Mouse (Mus musculus): ENCODE data around the gene Rab3gap2. TPM values are rescaled to one million over a fixed set of nuclear protein-coding genes. Genes with fewer than 3 reads are reported as not detected.

The Rab3gap2 gene
- polyA plus RNA-seq, 1 experiment from 2014 or later, result 19.3 TPM

- WGBS (ENCODE audit: insufficient replicate concordance), result 67% methylated on average over 4 of the region's 4 CpGs
- no peak for ATAC-seq
- peaks cover 84% of the 10 kb centered on the region for H3K36me3 ChIP-seq
- no peak overlapping the region for H3K9ac ChIP-seq
- H3K27ac ChIP-seq, result no peak overlapping the region
- no peak overlapping the region for H3K4me3 ChIP-seq
- H3K27me3 ChIP-seq (replicated peaks), result no peaks in the 10 kb centered on the region
- no peak overlapping the region for H3K4me2 ChIP-seq
- no peaks in the 10 kb centered on the region for H3K4me1 ChIP-seq
- H3K9me3 ChIP-seq (replicated peaks), result no peaks in the 10 kb centered on the region
Observed at GRCm38 (mm10) chr1:185268675-185269074, 64.8 kb downstream of the Rab3gap2 start.

- H3K36me3 ChIP-seq, result peaks cover 82% of the 10 kb centered on the region
- 87% methylated on average over 8 of the region's 8 CpGs for WGBS (ENCODE audit: insufficient replicate concordance)
Observed at GRCm38 (mm10) chr1:185270403-185271097, 66.6 kb downstream of the Rab3gap2 start.

GRCm38 (mm10) chr1:185271373-185271772 lies 67.5 kb downstream of the Rab3gap2 start:
- Histone ChIP-seq H3K27me3 (replicated peaks) (no peaks in the 10 kb centered on the region), H3K27ac (no peak overlapping the region), H3K9ac (no peak overlapping the region), H3K4me1 (no peaks in the 10 kb centered on the region), H3K4me2 (no peak overlapping the region), H3K36me3 (peaks cover 81% of the 10 kb centered on the region), H3K4me3 (no peak overlapping the region), H3K9me3 (replicated peaks) (no peaks in the 10 kb centered on the region)
- 92% methylated on average over 9 of the region's 9 CpGs for WGBS (ENCODE audit: insufficient replicate concordance)
- no peak for ATAC-seq

More at GRCm38 (mm10) chr1:185270403-185271097, 66.6 kb downstream of the Rab3gap2 start:
- ATAC-seq, result peak; percentile 7; the same call in 1 of the 2 replicates
- Histone ChIP-seq H3K9ac (no peak overlapping the region), H3K4me1 (no peaks in the 10 kb centered on the region), H3K27ac (no peak overlapping the region), H3K9me3 (replicated peaks) (no peaks in the 10 kb centered on the region), H3K4me2 (no peak overlapping the region), H3K27me3 (replicated peaks) (no peaks in the 10 kb centered on the region), H3K4me3 (no peak overlapping the region)

GRCm38 (mm10) chr1:185274819-185275545 lies 71.1 kb downstream of the Rab3gap2 start:
- Histone ChIP-seq H3K4me2 (no peak overlapping the region), H3K4me3 (no peak overlapping the region), H3K4me1 (no peaks in the 10 kb centered on the region), H3K36me3 (peaks cover 89% of the 10 kb centered on the region), H3K9me3 (replicated peaks) (no peaks in the 10 kb centered on the region), H3K27ac (no peak overlapping the region), H3K27me3 (replicated peaks) (no peaks in the 10 kb centered on the region), H3K9ac (no peak overlapping the region)
- ATAC-seq, result no peak
- 65% methylated on average over 5 of the region's 5 CpGs for WGBS (ENCODE audit: insufficient replicate concordance)

GRCm38 (mm10) chr1:185275976-185276375 lies 72.1 kb downstream of the Rab3gap2 start:
- Histone ChIP-seq H3K36me3 (peaks cover 94% of the 10 kb centered on the region), H3K9me3 (replicated peaks) (no peaks in the 10 kb centered on the region), H3K4me3 (no peak overlapping the region), H3K27ac (no peak overlapping the region), H3K4me1 (no peaks in the 10 kb centered on the region), H3K4me2 (no peak overlapping the region), H3K27me3 (replicated peaks) (no peaks in the 10 kb centered on the region), H3K9ac (no peak overlapping the region)
- WGBS (ENCODE audit: insufficient replicate concordance), result 81% methylated on average over 7 of the region's 7 CpGs
- no peak for ATAC-seq

- Histone ChIP-seq H3K36me3 (peaks cover 94% of the 10 kb centered on the region), H3K27ac (no peak overlapping the region)
- no peak for ATAC-seq
Observed at GRCm38 (mm10) chr1:185277022-185277421, 73.1 kb downstream of the Rab3gap2 start.

GRCm38 (mm10) chr1:185279288-185279687 lies 75.4 kb downstream of the Rab3gap2 start:
- H3K4me3 ChIP-seq, result no peak overlapping the region
- ATAC-seq, result no peak
- no peak overlapping the region for H3K9ac ChIP-seq
- 76% methylated on average over 9 of the region's 9 CpGs for WGBS (ENCODE audit: insufficient replicate concordance)
- peaks cover 96% of the 10 kb centered on the region for H3K36me3 ChIP-seq
- H3K4me2 ChIP-seq, result no peak overlapping the region
- H3K27ac ChIP-seq, result no peak overlapping the region
- no peaks in the 10 kb centered on the region for H3K27me3 ChIP-seq (replicated peaks)
- no peaks in the 10 kb centered on the region for H3K4me1 ChIP-seq
- H3K9me3 ChIP-seq (replicated peaks), result no peaks in the 10 kb centered on the region

More at GRCm38 (mm10) chr1:185277022-185277421, 73.1 kb downstream of the Rab3gap2 start:
- Histone ChIP-seq H3K4me1 (no peaks in the 10 kb centered on the region), H3K27me3 (replicated peaks) (no peaks in the 10 kb centered on the region), H3K4me3 (no peak overlapping the region), H3K9ac (no peak overlapping the region), H3K9me3 (replicated peaks) (no peaks in the 10 kb centered on the region), H3K4me2 (no peak overlapping the region)
- 77% methylated on average over 11 of the region's 11 CpGs for WGBS (ENCODE audit: insufficient replicate concordance)

- Histone ChIP-seq H3K4me1 (no peaks in the 10 kb centered on the region), H3K9ac (no peak overlapping the region), H3K4me2 (no peak overlapping the region), H3K27me3 (replicated peaks) (no peaks in the 10 kb centered on the region), H3K4me3 (no peak overlapping the region), H3K27ac (no peak overlapping the region), H3K36me3 (peaks cover 96% of the 10 kb centered on the region), H3K9me3 (replicated peaks) (no peaks in the 10 kb centered on the region)
- WGBS (ENCODE audit: insufficient replicate concordance), result 88% methylated on average over 4 of the region's 4 CpGs
- ATAC-seq, result no peak
Observed at GRCm38 (mm10) chr1:185280616-185281015, 76.7 kb downstream of the Rab3gap2 start.

GRCm38 (mm10) chr1:185282846-185283245 lies 78.9 kb downstream of the Rab3gap2 start:
- Histone ChIP-seq H3K9me3 (replicated peaks) (no peaks in the 10 kb centered on the region), H3K27ac (no peak overlapping the region), H3K9ac (no peak overlapping the region), H3K4me2 (no peak overlapping the region), H3K4me1 (no peaks in the 10 kb centered on the region), H3K36me3 (peaks cover 96% of the 10 kb centered on the region), H3K4me3 (no peak overlapping the region), H3K27me3 (replicated peaks) (no peaks in the 10 kb centered on the region)
- WGBS (ENCODE audit: insufficient replicate concordance), result 89% methylated on average over 11 of the region's 11 CpGs
- ATAC-seq, result no peak

- H3K36me3 ChIP-seq, result peaks cover 96% of the 10 kb centered on the region
- WGBS (ENCODE audit: insufficient replicate concordance), result 90% methylated on average over 15 of the region's 15 CpGs
- H3K27me3 ChIP-seq (replicated peaks), result no peaks in the 10 kb centered on the region
- H3K4me2 ChIP-seq, result no peak overlapping the region
- no peaks in the 10 kb centered on the region for H3K9me3 ChIP-seq (replicated peaks)
- H3K27ac ChIP-seq, result no peak overlapping the region
- no peak for ATAC-seq
- no peak overlapping the region for H3K4me3 ChIP-seq
- no peak overlapping the region for H3K9ac ChIP-seq
- no peaks in the 10 kb centered on the region for H3K4me1 ChIP-seq
Observed at GRCm38 (mm10) chr1:185283247-185283646, 79.3 kb downstream of the Rab3gap2 start.

- Histone ChIP-seq H3K9me3 (replicated peaks) (no peaks in the 10 kb centered on the region), H3K27me3 (replicated peaks) (no peaks in the 10 kb centered on the region), H3K36me3 (peaks cover 91% of the 10 kb centered on the region), H3K4me1 (no peaks in the 10 kb centered on the region), H3K4me2 (no peak overlapping the region), H3K9ac (no peak overlapping the region), H3K4me3 (no peak overlapping the region), H3K27ac (no peak overlapping the region)
- ATAC-seq, result no peak
- WGBS (ENCODE audit: insufficient replicate concordance), result 73% methylated on average over 4 of the region's 4 CpGs
Observed at GRCm38 (mm10) chr1:185284740-185285139, 80.8 kb downstream of the Rab3gap2 start.

- H3K9me3 ChIP-seq (replicated peaks), result no peaks in the 10 kb centered on the region
- H3K27ac ChIP-seq, result no peak overlapping the region
- 87% methylated on average over 4 of the region's 4 CpGs for WGBS (ENCODE audit: insufficient replicate concordance)
- no peak for ATAC-seq
- no peak overlapping the region for H3K4me3 ChIP-seq
- H3K27me3 ChIP-seq (replicated peaks), result no peaks in the 10 kb centered on the region
- H3K36me3 ChIP-seq, result peaks cover 91% of the 10 kb centered on the region
- no peak overlapping the region for H3K9ac ChIP-seq
- H3K4me1 ChIP-seq, result no peaks in the 10 kb centered on the region
- no peak overlapping the region for H3K4me2 ChIP-seq
Observed at GRCm38 (mm10) chr1:185285171-185285570, 81.3 kb downstream of the Rab3gap2 start.
